Mouse (Mus musculus) 3T3-L1 (cell line): ENCODE data around the gene Cmpk2.
"Not testable (repeated sequence)": the region's sequence is repeated elsewhere in the genome, so short reads cannot be mapped to it uniquely, and the experiment has no call there.

Experiments
- DNase-seq: peaks from one replicate; pipeline ENCODE4 v3.0.0-alpha.2; 2015; ENCODE audit warnings: low read depth, low spot score

Gene Cmpk2

GRCm38 (mm10) chr12:26469098-26470041 lies at the start of gene Cmpk2:
Gene Cmpk2, plus strand, starts transcription at chr12:26469204.
- DNase-seq: peak; percentile 70

- peak; percentile 78 for DNase-seq
Observed at GRCm38 (mm10) chr12:26424841-26425240, 44.2 kb upstream of the Cmpk2 start.

GRCm38 (mm10) chr12:26428771-26429170 lies 40.2 kb upstream of the Cmpk2 start:
- DNase-seq: not testable (repeated sequence)

- no peak for DNase-seq
Observed at GRCm38 (mm10) chr12:26436334-26436733, 32.7 kb upstream of the Cmpk2 start.

- no peak for DNase-seq
Observed at GRCm38 (mm10) chr12:26437950-26438349, 31.1 kb upstream of the Cmpk2 start.

GRCm38 (mm10) chr12:26439366-26439765 lies 29.6 kb upstream of the Cmpk2 start:
- no peak for DNase-seq

- peak; percentile 76 for DNase-seq
Observed at GRCm38 (mm10) chr12:26444054-26444453, 24.9 kb upstream of the Cmpk2 start.

- DNase-seq: no peak
Observed at GRCm38 (mm10) chr12:26444511-26444910, 24.5 kb upstream of the Cmpk2 start.

GRCm38 (mm10) chr12:26446377-26447045 lies 22.5 kb upstream of the Cmpk2 start:
- no peak for DNase-seq

- DNase-seq: no peak
Observed at GRCm38 (mm10) chr12:26449483-26449882, 19.5 kb upstream of the Cmpk2 start.

- DNase-seq: no peak
Observed at GRCm38 (mm10) chr12:26451150-26451549, 17.9 kb upstream of the Cmpk2 start.

GRCm38 (mm10) chr12:26452951-26453350 lies 16.1 kb upstream of the Cmpk2 start:
- no peak for DNase-seq

GRCm38 (mm10) chr12:26454682-26455081 lies 14.3 kb upstream of the Cmpk2 start:
- peak; percentile 24 for DNase-seq

- peak; percentile 60 for DNase-seq
Observed at GRCm38 (mm10) chr12:26456028-26456698, 12.8 kb upstream of the Cmpk2 start, which contains the start of gene Rsad2. Gene Rsad2, minus strand, starts transcription at chr12:26456452.

- peak; percentile 45 for DNase-seq
Observed at GRCm38 (mm10) chr12:26460091-26460490, 8.9 kb upstream of the Cmpk2 start.

- DNase-seq: no peak
Observed at GRCm38 (mm10) chr12:26465600-26465999, 3.4 kb upstream of the Cmpk2 start.

- DNase-seq: no peak
Observed at GRCm38 (mm10) chr12:26470042-26470409, 1.0 kb downstream of the Cmpk2 start.

GRCm38 (mm10) chr12:26471376-26471775 lies 2.4 kb downstream of the Cmpk2 start:
- no peak for DNase-seq

GRCm38 (mm10) chr12:26472770-26473481 lies 3.9 kb downstream of the Cmpk2 start:
- no peak for DNase-seq

- DNase-seq: no peak
Observed at GRCm38 (mm10) chr12:26473746-26474145, 4.7 kb downstream of the Cmpk2 start.

GRCm38 (mm10) chr12:26477198-26477597 lies 8.2 kb downstream of the Cmpk2 start:
- DNase-seq: no peak
